Mouse (Mus musculus): ENCODE measurements around the gene Tenm2. TPM values are rescaled to one million over a fixed set of nuclear protein-coding genes. Genes with fewer than 3 reads are reported as not detected.

Tenm2 gene
- polyA plus RNA-seq, 1 experiment from 2014 or later, result 0.06 TPM

GRCm38 (mm10) chr11:36566146-36566545 is 669.6 kb downstream of the Tenm2 start:
- CTCF ChIA-PET, result no interaction called here
- DNase-seq (ENCODE audit: low read depth, low spot score), result no peak
- POLR2A ChIA-PET, result no interaction called here
- no peak for TF ChIP-seq CTCF (IDR thresholded peaks at IDR 0.05)
- ATAC-seq, result no peak
- peaks cover 6% of the 10 kb centered on the region for H3K27me3 ChIP-seq
- in situ Hi-C loops (cut with MboI; ENCODE audit: low pct_unique_long_range_greater_than_20kb), result no loop called here

- ChIA-PET POLR2A (no interaction called here), CTCF (interaction anchor here (1.3 kb wide), 1 partner anchor 11 kb away, joined by 3 read pairs; no protein-coding TSS in a partner anchor)
- ATAC-seq (no peak), DNase-seq (ENCODE audit: low read depth, low spot score) (no peak)
- peaks cover 6% of the 10 kb centered on the region for H3K27me3 ChIP-seq
- in situ Hi-C loops (cut with MboI; ENCODE audit: low pct_unique_long_range_greater_than_20kb), result no loop called here
- TF ChIP-seq CTCF (IDR thresholded peaks at IDR 0.05), result no peak
Observed at GRCm38 (mm10) chr11:36562851-36563250, 672.9 kb downstream of the Tenm2 start.

GRCm38 (mm10) chr11:36560785-36561548 is 674.8 kb downstream of the Tenm2 start:
- peaks cover 8% of the 10 kb centered on the region for H3K27me3 ChIP-seq
- in situ Hi-C loops (cut with MboI; ENCODE audit: low pct_unique_long_range_greater_than_20kb), result no loop called here
- DNase-seq (ENCODE audit: low read depth, low spot score) (no peak), ATAC-seq (no peak)
- POLR2A ChIA-PET, result no interaction called here
- TF ChIP-seq CTCF (IDR thresholded peaks at IDR 0.05), result no peak
- CTCF ChIA-PET, result interaction anchor here (1.8 kb wide), 1 partner anchor 12 kb away, joined by 5 read pairs; no protein-coding TSS in a partner anchor

- ChIA-PET POLR2A (no interaction called here), CTCF (no interaction called here)
- peaks cover 7% of the 10 kb centered on the region for H3K27me3 ChIP-seq
- ATAC-seq (no peak), DNase-seq (ENCODE audit: low read depth, low spot score) (no peak)
- in situ Hi-C loops (cut with MboI; ENCODE audit: low pct_unique_long_range_greater_than_20kb), result no loop called here
- no peak for TF ChIP-seq CTCF (IDR thresholded peaks at IDR 0.05)
Observed at GRCm38 (mm10) chr11:36557316-36557715, 678.4 kb downstream of the Tenm2 start.

- DNase-seq (ENCODE audit: low read depth, low spot score) (no peak), ATAC-seq (no peak)
- in situ Hi-C loops (cut with MboI; ENCODE audit: low pct_unique_long_range_greater_than_20kb), result no loop called here
- CTCF ChIA-PET, result interaction anchor here (1.3 kb wide), 1 partner anchor 10 kb away, joined by 3 read pairs; no protein-coding TSS in a partner anchor
- POLR2A ChIA-PET, result no interaction called here
- TF ChIP-seq CTCF (IDR thresholded peaks at IDR 0.05), result no peak
- peaks cover 7% of the 10 kb centered on the region for H3K27me3 ChIP-seq
Observed at GRCm38 (mm10) chr11:36553286-36553685, 682.5 kb downstream of the Tenm2 start.

- POLR2A ChIA-PET, result no interaction called here
- peaks cover 5% of the 10 kb centered on the region for H3K27me3 ChIP-seq
- ATAC-seq, result no peak
Observed at GRCm38 (mm10) chr11:36550649-36551048, 685.1 kb downstream of the Tenm2 start.

GRCm38 (mm10) chr11:36549398-36550139 is 686.2 kb downstream of the Tenm2 start:
- ATAC-seq (no peak), DNase-seq (ENCODE audit: low read depth, low spot score) (no peak)
- CTCF ChIA-PET, result interaction anchor here (1.3 kb wide), 1 partner anchor 12 kb away, joined by 5 read pairs; no protein-coding TSS in a partner anchor
- in situ Hi-C loops (cut with MboI; ENCODE audit: low pct_unique_long_range_greater_than_20kb), result no loop called here
- POLR2A ChIA-PET, result no interaction called here
- no peak for TF ChIP-seq CTCF (IDR thresholded peaks at IDR 0.05)
- H3K27me3 ChIP-seq, result peaks cover under 1% of the 10 kb centered on the region

More at GRCm38 (mm10) chr11:36550649-36551048, 685.1 kb downstream of the Tenm2 start:
- TF ChIP-seq CTCF (IDR thresholded peaks at IDR 0.05), result no peak
- no peak for DNase-seq (ENCODE audit: low read depth, low spot score)
- CTCF ChIA-PET, result no interaction called here
- in situ Hi-C loops (cut with MboI; ENCODE audit: low pct_unique_long_range_greater_than_20kb), result no loop called here

- CTCF ChIA-PET, result no interaction called here
- in situ Hi-C loops (cut with MboI; ENCODE audit: low pct_unique_long_range_greater_than_20kb), result no loop called here
- POLR2A ChIA-PET, result no interaction called here
- no peak for ATAC-seq
- no peak for DNase-seq (ENCODE audit: low read depth, low spot score)
- no peak for TF ChIP-seq CTCF (IDR thresholded peaks at IDR 0.05)
- H3K27me3 ChIP-seq, result peaks cover 6% of the 10 kb centered on the region
Observed at GRCm38 (mm10) chr11:36548139-36548538, 687.6 kb downstream of the Tenm2 start.

GRCm38 (mm10) chr11:36538144-36538543 is 697.6 kb downstream of the Tenm2 start:
- POLR2A ChIA-PET, result no interaction called here
- in situ Hi-C loops (cut with MboI; ENCODE audit: low pct_unique_long_range_greater_than_20kb), result no loop called here
- H3K27me3 ChIP-seq, result peaks cover 12% of the 10 kb centered on the region
- no peak for TF ChIP-seq CTCF (IDR thresholded peaks at IDR 0.05)
- CTCF ChIA-PET, result no interaction called here
- no peak for ATAC-seq
- no peak for DNase-seq (ENCODE audit: low read depth, low spot score)

- ChIA-PET POLR2A (no interaction called here), CTCF (no interaction called here)
- in situ Hi-C loops (cut with MboI; ENCODE audit: low pct_unique_long_range_greater_than_20kb), result no loop called here
- no peak for ATAC-seq
- DNase-seq (ENCODE audit: low read depth, low spot score), result no peak
- H3K27me3 ChIP-seq, result peaks cover 12% of the 10 kb centered on the region
- no peak for TF ChIP-seq CTCF (IDR thresholded peaks at IDR 0.05)
Observed at GRCm38 (mm10) chr11:36537573-36538133, 698.1 kb downstream of the Tenm2 start.

- ChIA-PET POLR2A (no interaction called here), CTCF (no interaction called here)
- TF ChIP-seq CTCF (IDR thresholded peaks at IDR 0.05), result no peak
- DNase-seq (ENCODE audit: low read depth, low spot score) (no peak), ATAC-seq (no peak)
- in situ Hi-C loops (cut with MboI; ENCODE audit: low pct_unique_long_range_greater_than_20kb), result no loop called here
- peaks cover 6% of the 10 kb centered on the region for H3K27me3 ChIP-seq
Observed at GRCm38 (mm10) chr11:36535591-36535990, 700.2 kb downstream of the Tenm2 start.

Measured in Patski (cell line).